ENCODE assay signal across 9 mouse cellular contexts in genomic region chr1:136540407-136540895, GRCm38 (mm10).
DNase-seq lines count a peak whose midpoint lies in the region; ATAC-seq and TF ChIP-seq lines count a peak whose summit lies in the region.
"Had no signal": no experiment of that assay in that cellular context is flagged by ENCODE, and none has a peak within 500 bp of the region (broad histone marks: within the 10 kb centered on the region; RNA-seq: fewer than 3 reads in every experiment).

No protein-coding gene starts in this region.

- no peaks in the 10 kb centered on the region for H3K9me3 ChIP-seq in hindbrain, embryonic 16.5 days (ENCODE audit: control insufficient read depth, low read length)
- H3K9me3 ChIP-seq in hindbrain, embryonic 10.5 days = peaks cover 5% of the 10 kb centered on the region; the same call in 1 of the 2 replicates
- H3K9me3 ChIP-seq in intestine, embryonic 15.5 days = no peaks in the 10 kb centered on the region
- H3K9me3 ChIP-seq: hindbrain, embryonic 12.5 days had no signal

- H3K4me2 ChIP-seq in hindbrain, embryonic 16.5 days (ENCODE audit: low read length) = no peak overlapping the region; the same call in 1 of the 2 replicates
- no peak overlapping the region for H3K4me2 ChIP-seq in intestine, embryonic 15.5 days (replicated peaks)
- H3K4me2 ChIP-seq: hindbrain, embryonic 12.5 days had no signal

- no peak for DNase-seq in hindbrain, embryonic 10.5 days (ENCODE audit: low spot score)
- peak; percentile 14 for DNase-seq in fibroblast of lung, adult 2 months (ENCODE audit: low read depth)
- no peak for DNase-seq in layer of hippocampus, adult 11-12 months (ENCODE audit: low spot score)
- no peak for DNase-seq in cerebellum, adult 9-11 months
- no peak for DNase-seq in left cerebral cortex, adult 9 months (ENCODE audit: low spot score in 2 of 2)

- 0 out of 2 replicates have a peak, but pooled peaks have one; percentile 25 for ATAC-seq in hindbrain, embryonic 16.5 days
- peak; percentile 48 for ATAC-seq in intestine, embryonic 15.5 days

- H3K79me3 ChIP-seq in C2C12 (ENCODE audit: low read depth) = no peaks in the 10 kb centered on the region

- no peaks in the 10 kb centered on the region for H3K36me3 ChIP-seq in hindbrain, embryonic 16.5 days (ENCODE audit: control insufficient read depth, insufficient read depth, low read length)
- peaks cover 15% of the 10 kb centered on the region for H3K36me3 ChIP-seq in hindbrain, embryonic 10.5 days
- H3K36me3 ChIP-seq in C2C12 (ENCODE audit: control insufficient read depth, insufficient read depth) = no peaks in the 10 kb centered on the region
- no peaks in the 10 kb centered on the region for H3K36me3 ChIP-seq in intestine, embryonic 15.5 days
- H3K36me3 ChIP-seq: hindbrain, embryonic 12.5 days had no signal

- no peak overlapping the region for H3K9ac ChIP-seq in hindbrain, embryonic 16.5 days (ENCODE audit: low read depth, low read length)
- no peak overlapping the region for H3K9ac ChIP-seq in intestine, embryonic 15.5 days
- H3K9ac ChIP-seq: hindbrain, embryonic 12.5 days had no signal

- H3K27ac ChIP-seq in hindbrain, embryonic 16.5 days (ENCODE audit: low read depth, low read length) = peak overlapping the region; percentile 17; the same call in 1 of the 2 replicates
- no peak overlapping the region for H3K27ac ChIP-seq in hindbrain, embryonic 10.5 days
- peak overlapping the region; percentile 77 for H3K27ac ChIP-seq in intestine, embryonic 15.5 days
- H3K27ac ChIP-seq: hindbrain, embryonic 12.5 days had no signal

- H3K4me3 ChIP-seq in hindbrain, embryonic 16.5 days (ENCODE audit: low read length) = no peak overlapping the region
- H3K4me3 ChIP-seq in hindbrain, embryonic 10.5 days = no peak overlapping the region
- no peak overlapping the region for H3K4me3 ChIP-seq in C2C12 (ENCODE audit: insufficient read depth, poor library complexity, severe bottlenecking)
- no peak overlapping the region for H3K4me3 ChIP-seq in intestine, embryonic 15.5 days (replicated peaks)
- H3K4me3 ChIP-seq: hindbrain, embryonic 12.5 days had no signal

- H3ac ChIP-seq in C2C12 (ENCODE audit: control insufficient read depth, insufficient read length, low read depth) = no peak overlapping the region

- WGBS in hindbrain, embryonic 16.5 days = 43% methylated on average over 9 of the region's 9 CpGs
- WGBS in hindbrain, embryonic 10.5 days = 60% methylated on average over 9 of the region's 9 CpGs
- 31% methylated on average over 9 of the region's 9 CpGs for WGBS in intestine, embryonic 15.5 days

- no peaks in the 10 kb centered on the region for H3K79me2 ChIP-seq in C2C12 (ENCODE audit: control insufficient read depth, insufficient read depth)

- H3K4me1 ChIP-seq in hindbrain, embryonic 16.5 days (ENCODE audit: control insufficient read depth, insufficient read depth, low read depth, low read length) = peaks cover 2% of the 10 kb centered on the region; the same call in 1 of the 2 replicates
- peaks cover 18% of the 10 kb centered on the region for H3K4me1 ChIP-seq in hindbrain, embryonic 10.5 days (replicated peaks)
- peaks cover 13% of the 10 kb centered on the region for H3K4me1 ChIP-seq in intestine, embryonic 15.5 days (replicated peaks)

- no peaks in the 10 kb centered on the region for H3K27me3 ChIP-seq in hindbrain, embryonic 16.5 days (replicated peaks; ENCODE audit: control insufficient read depth, insufficient read depth, low read length)
- H3K27me3 ChIP-seq in hindbrain, embryonic 10.5 days (ENCODE audit: insufficient read depth, poor library complexity, severe bottlenecking) = no peaks in the 10 kb centered on the region
- H3K27me3 ChIP-seq in C2C12 (ENCODE audit: control insufficient read depth, insufficient read depth, insufficient read length) = no peaks in the 10 kb centered on the region
- no peaks in the 10 kb centered on the region for H3K27me3 ChIP-seq in intestine, embryonic 15.5 days (replicated peaks)
- H3K27me3 ChIP-seq: hindbrain, embryonic 12.5 days had no signal

- TF ChIP-seq CTCF in C2C12 (IDR thresholded peaks at IDR 0.05; ENCODE audit: control insufficient read depth, insufficient read depth, insufficient read length) = no peak

TF ChIP-seq in C2C12, 6 proteins besides CTCF, POLR2A, EP300 and RAD21:
- TF ChIP-seq MYOD1 (IDR thresholded peaks at IDR 0.05; ENCODE audit: control insufficient read depth, insufficient read length, low read depth) (no peak), CEBPB (IDR thresholded peaks at IDR 0.05; ENCODE audit: low read depth) (peak; percentile 20), USF1 (IDR thresholded peaks at IDR 0.05; ENCODE audit: low read depth) (no peak), FOSL1 (IDR thresholded peaks at IDR 0.05; ENCODE audit: insufficient read depth, low read length, poor library complexity, severe bottlenecking) (no peak), MYOG (IDR thresholded peaks at IDR 0.05; ENCODE audit: control insufficient read depth, extremely low read depth, insufficient read length) (no peak), MAX (IDR thresholded peaks at IDR 0.05) (no peak)
